Mouse (Mus musculus): Measurements from ENCODE around the gene Vmn1r49.
"Not testable (repeated sequence)": the region's sequence is repeated elsewhere in the genome, so short reads cannot be mapped to it uniquely, and the experiment has no call there.

Vmn1r49 gene

DNA sequence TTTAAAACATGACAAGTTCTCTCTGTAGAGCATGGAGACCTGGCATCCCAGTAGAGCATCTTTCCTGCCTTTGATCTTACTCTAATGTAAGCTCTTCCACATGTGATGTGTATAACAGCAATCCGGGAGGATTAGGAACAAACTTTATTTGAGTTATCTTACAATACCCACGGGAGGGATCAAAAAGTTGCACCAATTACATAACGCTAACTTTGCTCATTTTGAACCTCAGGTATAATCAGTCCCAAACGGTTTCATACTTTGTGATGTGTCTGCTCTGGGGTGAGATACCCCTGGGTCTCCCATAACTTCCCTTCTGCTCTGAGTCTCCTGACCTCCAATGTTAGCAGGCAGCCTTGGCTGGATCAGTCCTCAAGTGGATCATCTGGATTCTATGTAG lies at the start of gene Vmn1r49:
Gene Vmn1r49, minus strand, starts transcription at position 101 of the 400 bp plus-strand sequence.
- DNase-seq (ENCODE audit: low spot score) = no peak

DNA sequence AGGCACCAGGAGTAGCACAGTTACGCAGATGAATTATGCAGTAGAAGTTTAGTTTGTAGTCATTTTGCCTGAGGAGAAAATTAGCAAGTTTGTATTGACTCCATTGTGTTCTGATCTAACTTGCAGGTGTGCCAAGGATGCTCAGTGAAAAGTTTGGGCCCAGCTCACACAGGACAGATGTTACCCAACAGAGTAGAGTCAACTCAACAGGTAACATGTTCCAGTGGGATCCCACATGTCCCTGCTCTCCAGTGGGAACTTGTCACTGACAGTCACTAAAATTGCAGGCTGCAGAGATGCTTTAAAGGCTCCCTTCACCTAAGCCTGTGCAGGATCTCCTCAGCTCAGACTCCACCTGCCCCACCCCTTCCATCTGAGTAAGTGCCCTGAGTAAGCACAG lies 44.0 kb upstream of the Vmn1r49 start, which contains the start of gene Vmn1r51:
Gene Vmn1r51, plus strand, starts transcription at position 301 of the 400 bp plus-strand sequence.
- not testable (repeated sequence) for DNase-seq (ENCODE audit: low spot score)

DNA sequence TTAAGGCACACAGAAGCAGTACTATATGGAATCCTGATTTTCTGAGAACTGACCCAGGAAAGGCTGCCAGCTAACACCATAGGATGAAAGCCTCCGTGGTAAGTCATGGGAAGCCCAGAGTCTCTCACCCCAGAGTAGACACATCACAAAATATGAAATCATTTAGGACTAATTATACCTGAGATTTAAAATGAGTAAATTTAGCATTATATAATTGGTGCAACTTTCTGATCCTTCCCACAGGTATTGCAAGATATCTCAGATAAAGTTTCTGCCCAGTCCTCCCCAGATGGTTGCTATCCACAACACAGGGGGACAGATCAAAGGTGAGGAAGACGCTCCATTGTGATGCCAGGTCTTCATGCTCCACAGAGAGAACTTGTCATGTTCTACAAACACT lies 22.8 kb upstream of the Vmn1r49 start, which contains the start of gene Vmn1r50:
Gene Vmn1r50, plus strand, starts transcription at position 301 of the 400 bp plus-strand sequence.
- DNase-seq (ENCODE audit: low spot score) = no peak

DNA sequence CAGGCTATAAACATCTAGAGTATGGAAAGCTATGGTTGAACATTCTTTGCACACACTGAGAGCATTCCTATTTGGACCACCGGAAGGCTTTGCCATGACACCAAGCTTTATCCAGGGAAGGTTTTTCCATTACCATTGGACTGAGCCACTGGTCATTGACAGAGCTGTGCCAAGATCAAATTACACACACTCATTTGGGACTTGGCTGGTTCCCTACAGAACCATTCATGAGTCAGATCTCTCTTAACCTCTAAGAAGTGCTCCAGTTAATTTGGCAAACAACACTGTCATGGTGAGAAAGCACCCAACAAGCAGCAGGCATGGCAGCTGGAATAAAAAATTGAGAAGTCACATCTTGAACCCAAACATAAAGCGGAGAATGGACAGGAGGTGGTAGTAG lies 22.3 kb upstream of the Vmn1r49 start:
- DNase-seq (ENCODE audit: low spot score) = no peak

DNA sequence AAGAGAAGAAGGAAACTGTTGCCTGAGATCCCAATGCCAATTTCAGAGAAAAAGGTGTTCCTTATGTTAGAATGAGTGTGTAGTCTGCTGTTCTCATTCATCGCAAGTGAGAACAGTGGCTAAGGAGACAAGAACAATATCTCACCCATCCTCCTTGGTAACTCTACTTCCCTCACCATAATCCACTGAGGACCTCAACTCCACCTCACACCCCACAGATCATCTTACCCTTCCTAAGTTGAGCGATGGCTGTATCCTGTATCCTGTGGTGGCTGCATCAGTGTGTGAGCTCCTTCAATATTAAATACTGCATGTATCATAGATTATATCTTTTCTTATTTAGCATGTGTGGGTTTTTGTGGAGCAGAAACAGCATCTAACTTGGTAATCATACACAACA lies 41.6 kb downstream of the Vmn1r49 start, which contains the start of gene Vmn1r48:
Gene Vmn1r48, minus strand, starts transcription at position 101 of the 400 bp plus-strand sequence.
- DNase-seq (ENCODE audit: low spot score) = not testable (repeated sequence)

Measured in testis, postnatal 14 days (tissue).